Mouse (Mus musculus) spleen, postnatal 14 days (tissue): Measurements from ENCODE around the gene Nhlrc1.
A peak's percentile ranks its signal among the peaks of the same experiment; 100 is the strongest.

Source experiments
- DNase-seq, 2 experiments: peaks; one replicate each; pipeline ENCODE4 v3.0.0; 2021 to 2022; ENCODE audit warnings: low spot score in 2 of 2

The Nhlrc1 gene

GRCm38 (mm10) chr13:47014334-47015194 is at the start of gene Nhlrc1:
Gene Nhlrc1, minus strand, starts transcription at chr13:47014850.
- peak; percentile 17 to 37 for DNase-seq

GRCm38 (mm10) chr13:47063985-47064760 is 49.5 kb upstream of the Nhlrc1 start:
- no peak for DNase-seq

DNA sequence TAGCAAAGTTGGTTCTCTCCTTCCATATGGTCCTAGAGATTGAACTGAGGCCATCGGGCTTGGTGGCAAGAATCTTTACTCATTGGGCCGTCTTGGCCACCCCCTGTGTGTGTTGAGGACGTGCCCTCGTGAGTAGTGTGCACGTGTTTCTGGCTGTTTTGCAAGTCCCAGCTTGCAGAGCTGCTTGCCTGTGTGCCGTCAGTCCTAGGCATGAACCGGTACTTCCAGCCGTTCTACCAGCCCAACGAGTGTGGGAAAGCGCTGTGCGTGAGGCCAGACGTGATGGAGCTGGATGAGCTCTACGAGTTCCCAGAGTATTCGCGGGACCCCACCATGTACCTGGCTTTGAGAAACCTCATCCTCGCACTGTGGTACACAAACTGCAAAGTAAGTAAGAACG is 48.1 kb upstream of the Nhlrc1 start:
- no peak for DNase-seq

GRCm38 (mm10) chr13:47056781-47057180 is 42.1 kb upstream of the Nhlrc1 start:
- no peak for DNase-seq

GRCm38 (mm10) chr13:47056126-47056525 is 41.5 kb upstream of the Nhlrc1 start:
- no peak for DNase-seq

DNA sequence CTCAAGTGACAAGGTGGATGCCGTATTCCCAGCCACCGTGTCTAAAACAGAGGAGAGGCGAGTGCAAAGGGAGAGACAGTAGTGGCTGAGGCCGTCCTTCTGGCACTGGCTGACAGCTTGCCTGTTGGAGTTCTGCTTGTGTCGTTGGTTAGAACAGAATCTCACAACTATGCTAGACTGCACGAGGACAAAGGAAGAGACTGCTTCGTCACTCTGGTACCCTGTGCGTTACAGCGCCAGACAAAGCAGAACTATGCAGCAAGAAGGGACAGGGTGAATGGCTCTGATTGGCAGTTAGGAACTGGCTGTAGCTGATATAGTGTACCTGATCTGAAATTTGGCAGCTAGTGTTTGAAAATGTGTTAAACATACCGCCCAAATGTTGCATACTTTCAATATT is 39.3 kb upstream of the Nhlrc1 start:
- no peak for DNase-seq

GRCm38 (mm10) chr13:47050009-47050408 is 35.4 kb upstream of the Nhlrc1 start:
- no peak for DNase-seq

- no peak for DNase-seq
These were observed 33.3 kb upstream of the Nhlrc1 start for GRCm38 (mm10) chr13:47047996-47048395.

DNA sequence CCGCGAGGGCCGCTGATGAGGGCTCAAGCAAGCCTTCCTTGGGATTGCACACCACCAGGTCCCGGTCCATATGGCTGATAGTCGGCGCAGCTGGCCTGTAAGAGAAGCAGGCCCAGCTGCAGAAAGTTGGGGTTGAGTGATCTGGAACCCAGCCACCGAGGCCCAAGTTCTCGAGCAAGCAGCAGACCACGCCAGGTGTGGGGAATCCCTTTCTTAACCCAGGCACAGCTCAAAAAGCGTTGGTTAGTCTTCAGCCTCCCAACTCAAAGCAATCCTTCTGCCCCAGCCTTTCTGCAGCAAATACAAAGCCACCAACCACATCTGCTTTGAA is 29.9 kb upstream of the Nhlrc1 start, which contains the start of gene Tpmt:
Gene Tpmt, minus strand, starts transcription at position 121 of the 331 bp plus-strand sequence.
- DNase-seq = peak in 1 of 2 experiments; percentile 21

GRCm38 (mm10) chr13:47043833-47044616 is 29.4 kb upstream of the Nhlrc1 start:
- DNase-seq = peak in 1 of 2 experiments; percentile 15

DNA sequence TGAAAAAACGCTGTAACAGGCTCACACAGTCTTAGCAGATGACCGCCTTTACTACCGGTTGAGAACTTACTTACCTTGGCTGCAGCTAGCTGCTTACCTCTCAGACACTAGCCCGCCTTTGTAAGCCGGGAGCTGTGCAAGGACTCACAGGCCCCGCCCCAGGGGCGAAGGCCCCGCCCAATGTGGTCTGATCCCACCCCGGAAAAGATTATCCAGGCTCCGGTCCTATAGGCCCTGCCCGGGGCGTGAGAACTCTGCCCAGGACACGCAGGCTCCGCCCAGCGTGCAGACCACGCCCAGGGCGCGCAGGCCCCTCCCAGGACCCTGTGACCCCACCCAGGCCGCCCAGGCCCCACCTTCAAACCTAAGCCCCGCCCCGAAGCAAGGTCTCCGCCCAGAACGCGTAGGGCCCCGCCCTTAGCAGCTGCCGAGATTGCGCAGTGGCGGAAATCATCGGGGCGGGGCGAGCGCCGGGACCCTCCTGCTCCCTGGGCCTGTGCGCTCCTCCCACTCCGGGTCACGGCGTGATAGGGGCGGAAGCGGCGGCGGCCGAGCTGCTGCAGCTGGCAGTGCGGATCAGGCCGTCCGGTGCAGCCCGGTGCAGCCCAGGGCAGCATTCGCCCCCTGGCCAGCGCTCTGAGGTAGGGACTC is 28.5 kb upstream of the Nhlrc1 start, which contains the start of gene Kdm1b:
Gene Kdm1b, plus strand, starts transcription at position 470 of the 651 bp plus-strand sequence.
- DNase-seq = peak; percentile 97 to 98

DNA sequence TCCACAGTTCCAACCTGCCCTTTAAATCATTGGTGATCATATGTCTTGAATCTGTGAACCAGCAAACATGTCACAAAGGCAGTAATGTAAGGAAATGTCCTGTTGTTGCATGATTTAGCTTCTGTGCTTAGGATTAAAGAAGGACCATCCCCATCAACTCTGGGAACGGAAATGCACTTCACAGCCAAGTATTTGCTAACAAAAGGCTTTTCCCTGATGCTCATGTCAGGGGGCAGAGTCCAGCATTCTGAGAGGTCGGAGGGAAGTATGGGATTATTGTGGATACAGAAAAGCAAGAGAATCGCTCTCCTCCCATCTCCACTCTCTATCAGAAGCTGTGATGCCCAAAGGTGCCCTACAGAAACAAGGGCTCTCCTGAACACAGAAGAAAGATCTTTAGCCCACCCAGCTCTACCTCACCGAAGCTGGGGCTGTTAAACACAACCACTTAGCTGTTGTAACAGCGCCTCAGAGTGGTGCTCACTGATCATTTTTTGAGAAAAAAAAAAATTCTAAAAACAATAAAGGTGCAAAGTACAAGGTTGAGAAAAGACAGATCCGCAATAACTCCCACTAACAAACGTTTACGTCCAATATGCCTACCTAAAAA is 27.5 kb upstream of the Nhlrc1 start:
- DNase-seq = no peak

- DNase-seq = no peak
These were observed 25.4 kb upstream of the Nhlrc1 start for GRCm38 (mm10) chr13:47040061-47040460.

- DNase-seq = no peak
These were observed 23.3 kb upstream of the Nhlrc1 start for GRCm38 (mm10) chr13:47037946-47038345.

GRCm38 (mm10) chr13:47033602-47034001 is 19.0 kb upstream of the Nhlrc1 start:
- DNase-seq = no peak

DNA sequence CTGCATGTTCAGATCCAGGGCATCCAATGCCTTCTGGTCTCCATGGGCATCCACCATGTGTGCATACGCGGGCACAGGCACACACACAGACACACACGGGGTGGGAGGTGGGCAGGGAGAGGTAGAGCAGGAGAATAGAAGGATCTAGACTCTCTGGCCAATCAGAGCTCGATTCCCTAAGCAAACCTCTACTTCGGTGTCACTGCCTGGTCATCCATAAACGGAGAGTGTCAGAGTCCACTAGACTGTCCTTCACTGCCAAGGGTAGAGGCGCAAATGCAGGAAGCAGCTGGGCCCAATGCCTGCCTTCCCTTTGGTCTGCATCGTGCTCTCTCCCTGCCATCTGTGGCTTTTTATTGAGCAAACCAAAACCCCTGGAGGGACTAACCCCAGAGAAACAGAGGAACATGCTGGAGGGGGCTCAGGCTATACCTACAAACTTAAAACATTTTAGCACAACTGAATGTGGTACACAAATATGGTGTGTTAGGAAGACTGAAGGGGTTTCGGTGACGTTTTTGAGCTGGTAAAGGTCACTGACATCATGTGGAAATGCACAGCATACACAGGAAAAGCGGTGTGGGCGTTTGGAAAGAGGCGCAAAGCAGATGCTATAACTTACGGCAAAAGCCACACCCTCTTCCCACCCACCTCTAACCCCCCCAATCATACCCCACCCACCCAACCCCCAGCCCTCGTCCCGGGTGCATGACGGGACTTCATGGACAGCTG is 15.9 kb upstream of the Nhlrc1 start:
- no peak for DNase-seq

GRCm38 (mm10) chr13:47020798-47021197 is 6.1 kb upstream of the Nhlrc1 start:
- no peak for DNase-seq

DNA sequence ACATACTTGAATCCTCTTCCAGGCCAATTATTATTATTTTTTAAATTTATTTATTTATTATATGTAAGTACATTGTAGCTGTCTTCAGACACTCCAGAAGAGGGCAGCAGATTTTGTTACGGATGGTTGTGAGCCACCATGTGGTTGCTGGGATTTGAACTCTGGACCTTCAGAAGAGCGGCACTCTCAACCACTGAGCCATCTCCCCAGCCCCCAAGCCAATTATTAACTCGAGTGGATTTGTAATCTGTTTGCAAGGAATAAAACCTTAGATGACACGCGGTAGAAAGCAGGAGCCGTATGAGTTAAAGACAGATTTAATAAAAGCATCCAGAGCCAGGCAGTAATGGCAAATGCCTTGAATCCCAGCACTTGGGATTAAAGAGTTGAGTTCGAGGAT is 5.1 kb upstream of the Nhlrc1 start:
- no peak for DNase-seq

DNA sequence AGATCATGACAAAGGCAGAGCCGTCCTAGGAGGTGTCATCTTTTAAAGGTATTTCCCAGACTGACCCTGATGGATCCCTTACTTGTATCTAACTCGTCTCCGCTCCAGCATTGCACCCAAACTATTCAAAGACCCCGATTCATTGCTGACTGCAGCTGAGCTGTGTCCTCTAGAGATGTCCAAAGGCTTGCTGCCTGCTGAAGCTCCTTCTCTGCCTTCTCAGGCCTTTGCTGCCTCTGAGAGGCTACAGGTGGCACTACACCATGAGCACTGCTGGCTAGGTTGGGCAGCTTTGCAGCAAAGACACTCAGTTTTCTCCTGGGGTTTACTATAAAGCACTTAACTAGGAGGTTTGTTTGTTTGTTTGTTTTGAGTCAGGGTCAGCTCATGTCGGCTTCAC is 2.6 kb upstream of the Nhlrc1 start:
- peak in 1 of 2 experiments; percentile 4 for DNase-seq

GRCm38 (mm10) chr13:47015195-47015501 is 498 bp upstream of the Nhlrc1 start:
- DNase-seq = no peak
